Mouse (Mus musculus) intestine, postnatal 0 days (tissue): ENCODE measurements around the gene Acss2. TPM values are rescaled to one million over a fixed set of nuclear protein-coding genes. Genes with fewer than 3 reads are reported as not detected.
"Not testable (repeated sequence)": the region's sequence is repeated elsewhere in the genome, so short reads cannot be mapped to it uniquely, and the experiment has no call there.

ENCODE experiments used
- ATAC-seq: fragments of 200-750 bp; cut with Nextera tagmentation; 2 replicates; pipeline ENCODE4 v1.8.0; 2017; ENCODE audit warnings: mild to moderate bottlenecking, moderate TSS enrichment, moderate library complexity
- H3K27ac ChIP-seq: fragments of 300-500 bp; sonication (generic); 2 replicates; pipeline ENCODE4 v1.5.1; 2014; ENCODE audit warnings: mild to moderate bottlenecking, low read depth, low read length, moderate library complexity
- H3K27me3 ChIP-seq: fragments of 300-500 bp; sonication (generic); replicated peaks from 2 replicates; pipeline ENCODE4 v1.6.1; 2014; ENCODE audit warnings: low read length, mixed read lengths; ENCODE audit not compliant: control insufficient read depth, insufficient read depth
- H3K36me3 ChIP-seq: fragments of 300-500 bp; sonication (generic); 2 replicates; pipeline ENCODE4 v1.6.1; 2014; ENCODE audit warnings: mild to moderate bottlenecking, moderate library complexity; ENCODE audit not compliant: control insufficient read depth, insufficient read depth
- H3K4me1 ChIP-seq: fragments of 300-500 bp; sonication (generic); replicated peaks from 2 replicates; pipeline ENCODE4 v1.6.1; 2014; ENCODE audit warnings: antibody characterized with exemption, low read length, mixed read lengths; ENCODE audit not compliant: control insufficient read depth, insufficient read depth
- H3K4me2 ChIP-seq: fragments of 300-500 bp; sonication (generic); replicated peaks from 2 replicates; pipeline ENCODE4 v1.6.1; 2014; ENCODE audit warnings: low read depth, mild to moderate bottlenecking, moderate library complexity
- H3K4me3 ChIP-seq: fragments of 300-500 bp; sonication (generic); 2 replicates; pipeline ENCODE4 v1.5.1; 2014; ENCODE audit warnings: low read depth, low read length
- H3K9ac ChIP-seq: fragments of 300-500 bp; sonication (generic); 2 replicates; pipeline ENCODE4 v1.6.1; 2014; ENCODE audit warnings: mild to moderate bottlenecking, low read depth, low read length
- H3K9me3 ChIP-seq: fragments of 300-500 bp; sonication (generic); 2 replicates; pipeline ENCODE4 v1.6.1; 2016; ENCODE audit warnings: mixed run types; ENCODE audit not compliant: control insufficient read depth
- CTCF ChIP-seq: sonication (generic); IDR thresholded peaks from 2 replicates; pipeline ENCODE4 v1.5.1; 2016; ENCODE audit warnings: low read depth, mild to moderate bottlenecking, control low read depth, antibody characterized with exemption, moderate library complexity
- WGBS: fragments of 180-500 bp; shearing (Covaris S2); extraction: QIAGEN DNeasy Blood & Tissue Kit; methylation state at CpG from one replicate; pipeline ENCODE4 v1.1.7; 2014; 5-methylcytosine and 5-hydroxymethylcytosine counted together
- polyA plus RNA-seq: library from polyadenylated mRNA; unstranded; fragments of >200 nt; fragmentation: Nextera tagmentation; extraction: Ambion mirVana; gene quantifications from 2 replicates; pipeline ENCODE4 v1.2.1, GENCODE M21; 2015

Gene Acss2
- polyA plus RNA-seq, 1 experiment from 2014 or later: 8.4 TPM

GRCm38 (mm10) chr2:155603707-155604106 is 86.0 kb downstream of the Acss2 start:
- Histone ChIP-seq H3K27ac (no peak overlapping the region), H3K4me3 (no peak overlapping the region), H3K4me2 (0 out of 2 replicates have a peak overlapping the region, but pooled peaks have one; percentile 17), H3K36me3 (no peaks in the 10 kb centered on the region), H3K4me1 (peaks cover 5% of the 10 kb centered on the region; the same call in 1 of the 2 replicates), H3K9me3 (no peaks in the 10 kb centered on the region), H3K9ac (no peak overlapping the region), H3K27me3 (no peaks in the 10 kb centered on the region)
- peak; percentile 85 for TF ChIP-seq CTCF
- ATAC-seq: peak; percentile 49
- 39% methylated on average over 3 of the region's 3 CpGs for whole genome bisulfite sequencing

GRCm38 (mm10) chr2:155604560-155605235 is 87.0 kb downstream of the Acss2 start:
- peak; percentile 80 for ATAC-seq
- H3K27me3 ChIP-seq: no peaks in the 10 kb centered on the region
- no peak for TF ChIP-seq CTCF
- no peaks in the 10 kb centered on the region for H3K36me3 ChIP-seq
- H3K9me3 ChIP-seq: no peaks in the 10 kb centered on the region
- H3K9ac ChIP-seq: no peak overlapping the region
- peak overlapping the region; percentile 79 for H3K27ac ChIP-seq
- no peak overlapping the region for H3K4me3 ChIP-seq
- peaks cover 5% of the 10 kb centered on the region; the same call in 1 of the 2 replicates for H3K4me1 ChIP-seq
- 27% methylated on average over 10 of the region's 10 CpGs for WGBS
- H3K4me2 ChIP-seq: 0 out of 2 replicates have a peak overlapping the region, but pooled peaks have one; percentile 10

- H3K27me3 ChIP-seq, H3K4me3 ChIP-seq, H3K9ac ChIP-seq, H3K36me3 ChIP-seq, H3K9me3 ChIP-seq, H3K4me1 ChIP-seq: not testable (repeated sequence)
- WGBS: 42% methylated on average over 4 of the region's 4 CpGs
- Histone ChIP-seq H3K27ac (peak overlapping the region; percentile 79), H3K4me2 (0 out of 2 replicates have a peak overlapping the region, but pooled peaks have one; percentile 10)
- ATAC-seq: peak; percentile 57
Observed at GRCm38 (mm10) chr2:155605236-155605589, 87.5 kb downstream of the Acss2 start.

GRCm38 (mm10) chr2:155606360-155606759 is 88.6 kb downstream of the Acss2 start:
- H3K27me3 ChIP-seq: no peaks in the 10 kb centered on the region
- no peak overlapping the region for H3K9ac ChIP-seq
- TF ChIP-seq CTCF: no peak
- no peaks in the 10 kb centered on the region for H3K9me3 ChIP-seq
- H3K4me1 ChIP-seq: peaks cover 5% of the 10 kb centered on the region; the same call in 1 of the 2 replicates
- H3K36me3 ChIP-seq: no peaks in the 10 kb centered on the region
- no peak overlapping the region for H3K4me3 ChIP-seq
- H3K27ac ChIP-seq: no peak overlapping the region
- 94% methylated on average over 4 of the region's 4 CpGs for WGBS
- no peak for ATAC-seq
- no peak overlapping the region for H3K4me2 ChIP-seq

GRCm38 (mm10) chr2:155610978-155611377 is 93.2 kb downstream of the Acss2 start, which contains the start of gene Myh7b:
Gene Myh7b (plus strand): TSS chr2:155611212.
- Histone ChIP-seq H3K4me1 (peaks cover 6% of the 10 kb centered on the region; the same call in 1 of the 2 replicates), H3K4me2 (no peak within 1 kb of the TSS), H3K36me3 (no peaks in the 10 kb centered on the region), H3K9me3 (no peaks in the 10 kb centered on the region), H3K4me3 (no peak within 1 kb of the TSS), H3K27me3 (no peaks in the 10 kb centered on the region), H3K9ac (no peak within 1 kb of the TSS), H3K27ac (no peak within 1 kb of the TSS)
- no peak for ATAC-seq
- TF ChIP-seq CTCF: no peak
- WGBS: 39% methylated on average over 4 of the region's 4 CpGs

- Histone ChIP-seq H3K4me2 (no peak overlapping the region), H3K9ac (no peak overlapping the region), H3K27ac (no peak overlapping the region), H3K4me3 (no peak overlapping the region), H3K9me3 (no peaks in the 10 kb centered on the region), H3K4me1 (peaks cover 6% of the 10 kb centered on the region; the same call in 1 of the 2 replicates), H3K27me3 (no peaks in the 10 kb centered on the region), H3K36me3 (no peaks in the 10 kb centered on the region)
- 80% methylated on average over 9 of the region's 9 CpGs for WGBS
- no peak for TF ChIP-seq CTCF
- ATAC-seq: no peak
Observed at GRCm38 (mm10) chr2:155611834-155612550, 94.2 kb downstream of the Acss2 start.
